Mouse (Mus musculus): Measurements from ENCODE around the gene Otof.

Otof gene

GRCm38 (mm10) chr5:30461821-30462220, at the start of gene Otof:
Gene Otof, minus strand, starts transcription at chr5:30461932.
- DNase-seq (ENCODE audit: low spot score in 2 of 2): no peak

- DNase-seq (ENCODE audit: low spot score in 2 of 2): no peak
Observed at GRCm38 (mm10) chr5:30497299-30497698, 35.6 kb upstream of the Otof start.

- no peak for DNase-seq (ENCODE audit: low spot score in 2 of 2)
Observed at GRCm38 (mm10) chr5:30496821-30497220, 35.1 kb upstream of the Otof start.

- no peak for DNase-seq (ENCODE audit: low spot score in 2 of 2)
Observed at GRCm38 (mm10) chr5:30495288-30495687, 33.6 kb upstream of the Otof start.

GRCm38 (mm10) chr5:30494606-30495005, 32.9 kb upstream of the Otof start:
- DNase-seq (ENCODE audit: low spot score in 2 of 2): no peak

GRCm38 (mm10) chr5:30493723-30494122, 32.0 kb upstream of the Otof start:
- no peak for DNase-seq (ENCODE audit: low spot score in 2 of 2)

- DNase-seq (ENCODE audit: low spot score in 2 of 2): no peak
Observed at GRCm38 (mm10) chr5:30490845-30491244, 29.1 kb upstream of the Otof start.

GRCm38 (mm10) chr5:30490215-30490614, 28.5 kb upstream of the Otof start:
- no peak for DNase-seq (ENCODE audit: low spot score in 2 of 2)

- no peak for DNase-seq (ENCODE audit: low spot score in 2 of 2)
Observed at GRCm38 (mm10) chr5:30485136-30485535, 23.4 kb upstream of the Otof start.

GRCm38 (mm10) chr5:30484591-30484990, 22.9 kb upstream of the Otof start:
- no peak for DNase-seq (ENCODE audit: low spot score in 2 of 2)

GRCm38 (mm10) chr5:30483533-30483932, 21.8 kb upstream of the Otof start:
- no peak for DNase-seq (ENCODE audit: low spot score in 2 of 2)

- peak; percentile 29 to 64 for DNase-seq (ENCODE audit: low spot score in 2 of 2)
Observed at GRCm38 (mm10) chr5:30482319-30482718, 20.6 kb upstream of the Otof start.

GRCm38 (mm10) chr5:30476534-30476933, 14.8 kb upstream of the Otof start:
- DNase-seq (ENCODE audit: low spot score in 2 of 2): peak in 1 of 2 experiments; percentile 58

GRCm38 (mm10) chr5:30472148-30472547, 10.4 kb upstream of the Otof start:
- no peak for DNase-seq (ENCODE audit: low spot score in 2 of 2)

GRCm38 (mm10) chr5:30470454-30470853, 8.7 kb upstream of the Otof start:
- no peak for DNase-seq (ENCODE audit: low spot score in 2 of 2)

GRCm38 (mm10) chr5:30466315-30466714, 4.6 kb upstream of the Otof start:
- no peak for DNase-seq (ENCODE audit: low spot score in 2 of 2)

- no peak for DNase-seq (ENCODE audit: low spot score in 2 of 2)
Observed at GRCm38 (mm10) chr5:30465861-30466260, 4.1 kb upstream of the Otof start, which contains the start of gene 1700001C02Rik. Gene 1700001C02Rik, plus strand, starts transcription at chr5:30466047.

- no peak for DNase-seq (ENCODE audit: low spot score in 2 of 2)
Observed at GRCm38 (mm10) chr5:30460155-30460554, 1.6 kb downstream of the Otof start.

GRCm38 (mm10) chr5:30456056-30456455, 5.7 kb downstream of the Otof start:
- DNase-seq (ENCODE audit: low spot score in 2 of 2): no peak

- DNase-seq (ENCODE audit: low spot score in 2 of 2): no peak
Observed at GRCm38 (mm10) chr5:30444327-30444895, 17.3 kb downstream of the Otof start.

GRCm38 (mm10) chr5:30442196-30442595, 19.5 kb downstream of the Otof start:
- no peak for DNase-seq (ENCODE audit: low spot score in 2 of 2)

GRCm38 (mm10) chr5:30440308-30440906, 21.3 kb downstream of the Otof start:
- no peak for DNase-seq (ENCODE audit: low spot score in 2 of 2)

GRCm38 (mm10) chr5:30438931-30439330, 22.8 kb downstream of the Otof start:
- no peak for DNase-seq (ENCODE audit: low spot score in 2 of 2)

GRCm38 (mm10) chr5:30427406-30427805, 34.3 kb downstream of the Otof start:
- DNase-seq (ENCODE audit: low spot score in 2 of 2): no peak

Measured in thymus, postnatal 10 days (tissue).